Mouse (Mus musculus) frontal cortex, adult (tissue): ENCODE data around the gene Syt7.

Experiments
- ATAC-seq: cut with Nextera tagmentation; 2 replicates; pipeline ENCODE4 v1.9.2; 2017; ENCODE audit warnings: mild to moderate bottlenecking, moderate library complexity, mixed read lengths; ENCODE audit not compliant: low TSS enrichment

Gene Syt7

DNA sequence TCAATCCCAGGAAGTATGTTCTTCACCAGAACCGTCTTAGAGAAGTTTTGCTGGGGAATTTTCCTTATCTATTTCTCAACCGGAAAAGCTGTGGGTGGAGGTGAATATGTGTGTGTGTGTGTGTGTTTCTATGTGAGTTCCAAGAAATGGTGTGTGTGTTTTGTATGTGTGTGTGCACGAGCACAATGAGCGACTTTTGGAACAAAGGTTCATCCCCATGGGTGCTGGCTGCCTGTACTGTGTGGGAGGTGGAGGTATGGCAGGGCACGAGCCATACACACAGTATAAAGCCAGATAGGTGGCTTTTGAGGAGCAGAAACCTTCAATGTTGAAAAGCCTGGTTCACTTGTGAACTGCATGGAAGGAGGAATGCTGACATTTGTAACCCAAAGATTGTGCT lies 1.2 kb upstream of the Syt7 start:
- ATAC-seq: no peak

DNA sequence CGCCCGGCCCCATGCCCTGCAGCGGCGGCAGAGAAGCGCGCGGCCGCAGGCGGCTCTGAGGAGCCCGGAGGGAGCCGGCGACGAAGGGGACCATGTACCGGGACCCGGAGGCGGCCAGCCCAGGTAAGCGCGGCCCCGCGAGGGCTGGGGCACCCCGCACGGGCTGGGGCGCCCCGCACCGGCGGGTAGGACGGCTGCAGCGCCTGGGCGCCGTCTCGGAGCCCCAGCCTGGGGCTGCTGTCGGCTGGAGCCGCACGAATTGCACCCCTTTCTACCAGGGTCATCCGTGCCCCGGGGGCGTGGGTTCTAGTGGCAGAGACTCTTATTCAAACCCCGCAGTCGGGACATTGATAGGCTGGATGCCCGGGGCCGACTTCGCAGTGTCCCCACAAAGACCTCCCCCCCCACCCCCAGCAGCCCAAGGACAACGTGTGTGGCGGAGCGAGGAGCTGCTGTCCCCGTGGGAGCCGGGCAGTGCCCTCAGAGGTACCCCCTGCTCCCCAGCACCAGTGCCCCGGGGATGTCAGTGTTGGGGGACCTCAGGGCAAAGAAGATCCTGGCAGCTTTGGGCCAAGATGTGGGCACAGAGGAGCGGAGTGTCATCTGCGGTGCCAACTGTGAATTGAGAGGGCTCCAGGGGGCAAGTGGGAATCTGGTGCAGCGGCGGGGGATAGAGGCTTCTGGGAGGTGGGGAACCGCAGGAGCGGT lies 655 bp downstream of the Syt7 start:
- peak; percentile 32 for ATAC-seq

DNA sequence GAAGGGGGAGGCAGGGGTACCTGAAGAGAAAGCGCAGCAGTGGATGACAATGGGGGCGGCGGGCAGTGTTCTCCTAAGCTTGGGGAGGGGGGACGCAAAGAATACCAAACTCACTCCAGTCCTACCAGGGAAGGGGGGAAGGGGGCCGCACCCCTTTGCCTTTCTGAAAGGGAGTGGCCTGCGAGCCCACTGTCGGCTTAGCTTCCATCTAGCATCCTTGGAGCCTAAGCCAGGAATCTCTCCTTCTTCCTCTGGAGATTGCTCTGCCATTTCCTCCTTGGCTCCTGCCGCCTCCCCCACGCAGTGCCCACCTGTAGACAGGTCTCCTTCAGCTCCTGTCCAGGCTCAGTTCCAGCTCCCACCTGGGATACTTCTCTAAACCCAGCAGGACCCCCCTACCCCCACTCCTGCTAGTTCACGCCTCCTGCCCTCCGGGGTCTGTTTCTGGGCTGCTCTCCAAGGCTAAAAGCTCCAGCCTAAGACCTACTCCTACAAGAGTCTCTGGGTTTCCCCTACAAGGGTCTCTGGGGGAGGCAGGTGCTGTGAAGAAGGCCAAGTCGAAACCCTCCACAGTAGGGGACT lies 1.3 kb downstream of the Syt7 start:
- no peak for ATAC-seq

DNA sequence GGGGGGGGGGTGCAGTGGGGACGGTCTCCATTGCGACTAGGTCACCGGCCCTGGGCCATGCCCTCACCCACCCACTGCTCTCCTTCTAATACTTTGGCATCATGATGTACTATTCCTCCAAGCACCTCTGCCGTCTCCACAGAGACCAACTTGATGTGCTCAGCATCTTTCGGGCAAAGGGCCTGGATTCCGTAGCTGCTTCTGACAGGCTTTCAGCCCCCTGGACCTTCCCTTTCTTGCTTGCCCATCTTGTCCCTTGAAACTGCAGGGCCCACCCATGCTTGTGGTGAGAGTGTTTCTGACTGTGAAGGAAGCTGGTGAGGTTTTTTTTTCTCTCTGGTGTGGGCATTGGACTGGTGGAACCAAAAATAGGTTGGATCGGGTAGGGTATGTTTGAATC lies 2.1 kb downstream of the Syt7 start:
- ATAC-seq: no peak

DNA sequence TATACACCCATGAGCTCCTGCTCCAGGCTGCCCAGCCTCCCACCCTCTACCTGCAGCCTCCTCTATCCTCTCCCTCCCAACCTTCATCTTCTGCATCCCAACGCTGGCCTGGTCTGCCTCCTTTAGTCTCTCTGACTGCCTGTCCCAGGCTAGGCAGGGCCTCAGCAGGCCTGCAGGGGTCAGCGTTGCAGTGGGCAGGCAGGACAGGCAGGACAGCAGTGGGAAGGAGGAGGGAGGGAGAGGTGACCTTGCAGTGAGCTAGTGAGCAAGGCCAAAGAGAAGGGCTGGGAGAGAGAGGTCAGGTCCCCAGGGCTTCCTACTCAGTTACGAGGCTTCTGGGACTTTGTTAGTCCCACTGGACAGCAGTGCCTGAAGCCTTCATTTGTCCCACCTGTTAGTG lies 3.1 kb downstream of the Syt7 start:
- ATAC-seq: no peak

DNA sequence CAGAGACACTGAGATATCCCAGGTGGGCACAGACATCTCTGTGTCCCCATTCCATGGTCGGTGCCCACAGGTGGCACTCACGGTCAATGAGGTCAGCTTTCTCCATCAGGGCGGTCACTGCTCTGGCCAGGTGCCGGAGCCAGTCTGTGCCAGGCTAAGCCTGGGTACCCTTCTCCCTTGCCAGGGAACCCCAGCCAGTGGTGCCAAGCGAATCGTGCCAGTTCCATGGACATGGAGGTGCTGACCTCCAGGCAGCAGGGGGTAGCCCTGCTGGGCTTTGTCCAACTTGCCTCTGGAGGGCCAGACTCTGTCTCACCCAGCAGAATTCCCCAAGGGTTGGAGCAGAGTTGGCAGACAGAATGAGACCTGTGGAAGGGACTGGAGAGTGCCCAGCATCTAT lies 4.6 kb downstream of the Syt7 start:
- no peak for ATAC-seq

DNA sequence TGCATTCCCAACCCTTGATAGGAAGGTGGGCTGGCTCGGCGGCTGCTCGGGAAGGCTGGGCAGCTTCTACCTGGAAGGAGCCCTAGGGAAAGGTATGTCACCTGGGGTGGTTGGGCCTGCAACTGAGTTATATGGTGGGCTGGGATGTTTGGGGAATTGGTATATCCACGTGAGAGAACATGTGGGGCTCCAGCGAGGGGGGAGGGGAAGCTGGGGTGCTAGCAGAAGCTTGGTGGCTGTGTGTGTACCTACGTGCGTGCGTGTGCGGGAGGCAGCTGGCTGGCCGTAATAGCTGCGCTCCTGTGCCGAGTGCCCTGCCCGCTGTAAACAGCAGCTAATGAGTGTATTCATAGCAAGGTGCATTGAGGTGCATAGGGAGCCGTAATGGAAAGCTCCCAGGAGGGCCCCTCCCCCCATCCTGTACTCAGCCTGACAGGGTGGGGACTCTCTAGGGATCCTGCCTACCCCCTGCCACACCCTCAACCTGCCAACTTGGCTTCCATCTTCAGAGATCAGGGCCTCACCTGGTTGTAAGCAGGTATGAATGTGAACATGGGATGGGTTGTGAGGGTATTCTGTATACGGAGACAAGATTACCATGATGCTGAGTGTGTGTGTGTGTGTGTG lies 5.1 kb downstream of the Syt7 start:
- no peak for ATAC-seq

DNA sequence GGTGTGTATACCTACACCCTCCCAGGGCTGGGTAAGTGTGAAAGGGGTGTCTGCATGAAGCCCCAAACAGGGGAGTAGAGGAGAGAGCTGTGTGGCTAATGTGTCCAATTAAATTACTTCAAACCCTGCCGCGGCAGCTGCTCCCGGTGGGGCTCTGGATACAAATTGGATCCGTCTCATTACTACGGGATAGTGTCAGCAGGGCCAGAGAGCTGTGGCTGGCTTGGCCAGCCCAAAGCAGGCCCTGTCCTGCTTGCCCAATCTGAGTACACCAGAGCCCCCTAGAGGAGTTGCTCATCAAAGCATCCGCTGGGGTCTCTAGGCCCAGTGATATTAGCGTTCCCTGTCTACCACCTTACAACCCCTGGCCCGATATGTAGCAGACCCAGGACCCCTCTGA lies 6.3 kb downstream of the Syt7 start:
- ATAC-seq: no peak

DNA sequence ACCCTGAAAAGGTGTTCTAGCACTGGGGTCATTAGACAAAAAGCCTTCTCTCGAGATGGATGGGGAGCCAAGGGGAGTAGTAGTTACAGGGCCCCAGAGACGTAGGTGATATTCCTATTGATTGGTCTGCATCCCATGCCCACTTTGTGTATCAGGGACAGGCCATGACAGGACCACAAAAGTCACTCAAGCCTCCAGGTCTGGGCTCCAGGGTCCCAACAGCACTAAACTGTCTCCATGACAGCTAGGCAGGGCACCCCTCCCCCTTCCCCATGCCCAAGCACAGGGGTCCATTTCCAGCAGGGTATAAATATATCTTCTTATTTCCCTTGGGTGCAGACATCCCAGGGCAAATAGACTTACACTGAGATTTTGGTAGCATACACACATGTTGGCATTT lies 8.1 kb downstream of the Syt7 start:
- no peak for ATAC-seq

DNA sequence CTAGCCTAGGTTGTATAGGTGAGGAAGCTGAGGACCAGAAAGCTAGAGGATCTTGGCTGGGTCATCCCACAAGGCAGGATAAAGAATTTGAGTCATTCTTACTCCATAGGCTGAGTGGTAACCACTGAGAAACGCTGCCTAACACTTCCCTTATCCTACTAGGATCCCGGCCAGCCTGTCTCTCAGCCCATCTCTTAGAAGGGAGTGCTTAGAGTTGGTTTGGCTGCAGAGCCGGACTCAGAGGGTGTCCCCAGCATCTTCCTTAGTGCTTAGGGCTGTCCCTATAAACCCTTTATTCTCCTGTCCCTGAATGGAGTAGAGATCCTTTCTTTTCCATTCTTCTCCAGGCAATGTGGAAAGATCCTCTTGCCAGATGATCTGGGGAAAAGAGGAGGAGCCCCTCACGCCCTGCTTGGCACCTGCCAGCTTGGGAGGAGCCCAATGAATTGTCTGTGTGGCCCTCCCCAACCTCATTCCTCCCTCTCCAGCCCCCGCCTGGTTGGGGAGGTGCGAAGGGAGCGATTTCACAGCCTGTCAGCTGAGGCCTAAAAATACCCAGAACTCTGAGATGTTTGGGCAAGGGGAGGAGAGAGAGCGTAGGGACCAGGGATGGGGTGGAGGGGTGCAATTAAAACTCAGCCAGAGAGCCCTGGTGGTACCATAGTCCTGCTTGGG lies 8.7 kb downstream of the Syt7 start:
- ATAC-seq: peak; percentile 66

DNA sequence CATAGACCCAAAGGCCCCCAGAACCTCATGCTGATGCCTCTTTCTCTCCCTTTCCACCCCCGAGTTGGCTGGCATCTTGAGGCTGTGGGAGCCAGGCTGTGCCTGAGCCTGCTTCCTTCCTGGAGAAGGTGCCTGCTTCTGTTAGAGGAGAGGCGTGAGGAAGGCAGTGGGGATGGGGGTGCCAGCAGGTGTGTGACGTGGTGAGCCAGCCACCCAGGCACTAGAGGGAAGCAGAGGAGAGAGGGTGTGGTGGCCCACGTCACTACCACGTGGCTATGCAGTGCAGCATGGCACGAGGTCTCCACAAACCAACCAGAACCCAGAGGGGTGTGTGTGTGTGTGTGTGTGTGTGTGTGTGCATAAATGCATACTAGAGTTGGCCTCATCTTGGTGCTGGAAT lies 9.4 kb downstream of the Syt7 start:
- ATAC-seq: peak; percentile 76

DNA sequence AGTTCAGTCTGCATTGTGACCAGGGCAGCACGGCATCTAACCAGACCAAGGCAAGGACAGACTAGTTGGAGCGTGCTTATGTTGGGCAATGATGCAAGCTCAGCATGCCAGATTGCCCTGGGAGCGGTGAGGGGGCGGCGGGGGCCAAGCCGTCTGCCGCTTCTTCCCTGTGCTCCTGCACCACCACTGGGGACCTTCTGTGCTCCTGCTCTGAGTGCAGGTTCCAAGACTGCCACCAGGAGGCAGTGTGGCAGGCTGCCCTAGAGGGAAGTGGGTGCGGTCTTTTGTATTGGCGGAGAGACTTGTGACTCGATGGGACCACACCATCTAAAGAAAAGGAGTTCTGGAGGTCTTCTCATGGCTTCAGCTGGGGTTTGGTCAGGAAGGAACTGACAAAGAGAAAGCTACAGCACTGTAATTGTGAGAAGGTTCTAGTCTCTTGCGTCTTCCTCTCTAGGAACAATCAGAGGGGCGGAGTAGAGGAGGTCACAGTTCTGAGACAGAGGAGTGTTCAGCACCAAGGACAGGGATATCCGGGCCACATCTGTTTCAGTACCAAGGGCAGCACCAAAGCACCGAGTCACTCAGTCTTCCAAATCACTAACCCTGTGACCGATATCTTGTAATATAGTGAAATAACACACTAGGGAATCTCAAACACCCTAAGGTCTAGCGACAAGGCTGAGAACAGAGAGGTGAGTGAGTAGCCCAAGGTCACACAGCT lies 14.0 kb downstream of the Syt7 start:
- no peak for ATAC-seq

DNA sequence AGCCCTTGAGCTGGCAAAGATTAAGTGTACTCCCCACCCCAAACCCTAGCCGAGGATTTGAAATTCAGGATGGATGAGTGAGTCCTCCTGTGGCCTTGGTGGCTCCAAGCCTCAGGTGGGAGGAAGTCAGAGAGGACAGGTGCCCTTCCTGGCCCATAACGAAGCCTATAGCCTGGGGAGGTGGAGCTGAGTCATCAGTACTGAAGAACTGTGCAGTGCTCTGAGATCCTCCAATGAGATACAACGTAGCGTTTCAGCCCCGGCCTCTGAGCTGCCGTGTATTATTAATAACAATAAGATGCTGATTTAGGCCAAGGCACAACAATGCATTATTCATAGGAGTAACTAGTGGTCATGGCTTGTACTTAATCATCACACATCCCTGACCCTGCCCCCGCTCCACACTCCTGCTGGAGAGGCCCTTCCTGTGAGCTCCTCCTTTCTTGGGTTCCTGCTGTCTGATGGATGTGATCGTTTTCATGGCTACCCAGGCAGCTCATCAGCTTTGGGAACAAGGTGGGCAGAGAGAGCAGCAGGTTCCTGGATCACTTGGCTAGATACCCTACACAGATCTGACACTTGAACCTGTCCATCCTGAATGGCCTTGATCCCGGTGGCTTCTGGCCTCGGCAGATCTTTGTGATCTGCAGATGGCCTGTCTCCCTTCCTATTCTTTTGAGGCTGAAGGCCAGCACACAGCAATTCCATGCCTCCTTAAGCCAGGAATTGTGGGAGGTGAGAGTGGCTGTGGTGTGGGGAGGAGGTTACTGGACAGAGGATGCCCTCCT lies 14.9 kb downstream of the Syt7 start:
- no peak for ATAC-seq

DNA sequence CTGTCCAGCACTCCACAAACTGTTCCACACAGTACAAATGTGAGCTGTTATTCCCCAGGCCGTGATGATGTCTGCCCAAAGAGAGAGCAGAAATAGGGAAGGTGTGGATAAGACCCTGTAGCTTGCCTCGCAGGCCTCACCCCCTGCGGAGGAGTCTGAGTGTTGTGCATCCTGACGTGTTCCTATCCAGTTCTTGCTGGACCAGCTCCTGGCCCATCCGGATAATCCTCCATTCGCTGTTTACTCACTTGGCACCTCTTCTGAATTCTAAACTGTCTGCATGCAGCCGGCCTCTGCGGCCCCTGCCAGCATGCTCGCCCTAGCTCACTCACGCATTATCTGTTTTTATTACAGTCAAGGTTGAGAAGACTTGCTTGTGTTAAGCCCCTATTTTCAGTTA lies 15.5 kb downstream of the Syt7 start:
- peak; percentile 42 for ATAC-seq

DNA sequence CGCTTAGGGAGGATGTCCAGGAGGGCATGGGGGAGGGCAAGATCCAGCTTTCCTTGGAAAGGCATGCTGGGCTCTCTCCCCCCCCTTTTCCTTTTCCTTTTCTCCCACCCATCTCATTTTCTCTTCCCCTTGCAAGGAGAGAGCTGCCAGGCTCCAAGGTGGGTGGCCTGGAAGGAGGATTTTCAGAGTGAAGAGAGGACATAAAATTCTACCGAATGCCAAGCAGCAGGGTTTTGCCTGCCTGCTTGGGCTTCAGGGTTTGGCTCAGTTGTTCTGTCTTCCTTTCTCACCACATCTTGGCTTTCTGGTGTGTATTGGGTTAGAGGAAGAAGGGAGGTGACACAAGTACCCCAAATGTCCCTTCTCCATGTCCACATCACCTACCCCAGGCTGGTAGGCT lies 16.0 kb downstream of the Syt7 start:
- peak; percentile 58 for ATAC-seq

DNA sequence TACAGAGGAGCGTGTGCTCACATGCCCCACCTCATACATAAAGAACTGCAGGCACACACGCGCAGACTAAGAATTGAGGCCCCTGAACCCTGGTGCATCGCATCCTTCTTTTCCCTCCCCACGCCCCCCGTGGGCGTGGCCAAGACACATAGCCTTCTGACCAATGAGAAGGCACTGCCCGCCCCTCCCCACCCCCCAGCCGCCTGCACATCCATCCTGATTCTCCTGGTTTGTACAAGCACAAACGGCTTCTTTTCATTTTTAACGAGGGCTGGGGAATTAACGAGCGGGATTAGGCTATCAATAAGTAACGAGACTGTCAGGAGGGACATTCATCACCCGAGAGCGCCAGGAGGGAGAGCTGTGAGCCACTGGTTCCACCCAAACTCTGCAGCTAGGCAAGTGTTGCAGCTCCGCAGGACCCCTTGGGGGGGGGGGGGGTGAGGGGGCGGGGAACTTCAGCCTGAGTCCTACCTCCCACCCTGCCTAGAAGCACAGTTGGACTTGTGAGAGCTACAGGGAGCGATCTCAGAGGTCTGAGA lies 24.9 kb downstream of the Syt7 start:
- ATAC-seq: no peak

DNA sequence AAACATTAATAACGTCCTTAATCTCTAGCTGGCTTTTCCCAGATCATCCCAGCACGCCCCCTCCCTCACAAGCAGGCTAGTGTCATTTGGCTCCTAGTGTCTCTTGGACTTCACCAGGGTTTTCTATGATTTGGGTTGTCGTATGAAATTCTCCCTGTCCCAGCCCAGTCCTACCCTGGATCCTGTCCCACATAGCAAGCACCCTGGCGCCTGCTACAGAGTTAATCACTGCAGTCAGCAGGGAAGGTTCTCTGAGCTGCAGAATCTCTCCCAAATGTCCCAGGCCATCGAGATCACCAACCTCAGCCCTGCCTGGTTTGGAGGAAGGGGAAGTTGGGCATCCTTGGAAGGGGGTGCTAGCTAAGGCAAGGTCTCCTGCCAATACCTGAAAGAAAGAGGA lies 26.6 kb downstream of the Syt7 start:
- no peak for ATAC-seq

DNA sequence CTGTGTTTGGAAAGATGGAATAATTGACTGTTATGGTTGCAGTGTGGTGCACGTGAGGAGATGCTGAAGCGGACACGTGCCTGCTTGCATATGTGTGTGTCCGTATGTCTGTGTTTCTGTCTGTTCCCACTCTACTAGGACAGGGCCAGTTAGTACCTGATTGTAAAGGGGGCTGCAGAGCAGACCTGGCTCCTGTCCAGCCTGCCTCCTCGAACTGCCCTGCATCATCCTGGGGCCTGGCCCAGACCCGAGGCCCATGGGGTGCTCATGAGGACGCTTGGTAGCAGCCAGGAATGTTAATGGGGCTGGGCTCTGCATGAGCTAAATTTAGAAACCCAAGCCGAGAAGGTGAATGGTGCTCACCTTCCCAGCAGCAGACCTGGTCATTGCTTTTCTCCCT lies 28.0 kb downstream of the Syt7 start:
- peak; percentile 14; the same call in 1 of the 2 replicates for ATAC-seq

DNA sequence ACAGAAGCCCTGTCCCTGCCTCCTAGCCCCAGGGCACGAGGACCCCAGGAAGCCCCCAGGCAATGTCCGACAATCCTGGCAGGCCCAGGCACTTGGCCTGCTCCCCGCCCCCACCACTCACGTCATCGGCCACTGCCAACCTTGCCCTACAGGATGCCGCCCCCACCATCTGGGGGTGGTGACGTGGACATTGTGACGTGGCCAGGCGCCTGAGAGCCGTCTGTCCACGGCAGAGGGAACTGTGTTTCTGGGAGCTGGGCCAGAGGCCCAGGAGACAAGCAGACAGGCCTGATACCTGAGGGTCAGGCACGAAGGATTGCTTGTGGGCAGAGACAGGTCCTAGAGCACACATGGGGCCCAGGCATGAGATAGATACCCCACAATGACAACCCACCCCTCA lies 28.5 kb downstream of the Syt7 start:
- ATAC-seq: peak; percentile 45

DNA sequence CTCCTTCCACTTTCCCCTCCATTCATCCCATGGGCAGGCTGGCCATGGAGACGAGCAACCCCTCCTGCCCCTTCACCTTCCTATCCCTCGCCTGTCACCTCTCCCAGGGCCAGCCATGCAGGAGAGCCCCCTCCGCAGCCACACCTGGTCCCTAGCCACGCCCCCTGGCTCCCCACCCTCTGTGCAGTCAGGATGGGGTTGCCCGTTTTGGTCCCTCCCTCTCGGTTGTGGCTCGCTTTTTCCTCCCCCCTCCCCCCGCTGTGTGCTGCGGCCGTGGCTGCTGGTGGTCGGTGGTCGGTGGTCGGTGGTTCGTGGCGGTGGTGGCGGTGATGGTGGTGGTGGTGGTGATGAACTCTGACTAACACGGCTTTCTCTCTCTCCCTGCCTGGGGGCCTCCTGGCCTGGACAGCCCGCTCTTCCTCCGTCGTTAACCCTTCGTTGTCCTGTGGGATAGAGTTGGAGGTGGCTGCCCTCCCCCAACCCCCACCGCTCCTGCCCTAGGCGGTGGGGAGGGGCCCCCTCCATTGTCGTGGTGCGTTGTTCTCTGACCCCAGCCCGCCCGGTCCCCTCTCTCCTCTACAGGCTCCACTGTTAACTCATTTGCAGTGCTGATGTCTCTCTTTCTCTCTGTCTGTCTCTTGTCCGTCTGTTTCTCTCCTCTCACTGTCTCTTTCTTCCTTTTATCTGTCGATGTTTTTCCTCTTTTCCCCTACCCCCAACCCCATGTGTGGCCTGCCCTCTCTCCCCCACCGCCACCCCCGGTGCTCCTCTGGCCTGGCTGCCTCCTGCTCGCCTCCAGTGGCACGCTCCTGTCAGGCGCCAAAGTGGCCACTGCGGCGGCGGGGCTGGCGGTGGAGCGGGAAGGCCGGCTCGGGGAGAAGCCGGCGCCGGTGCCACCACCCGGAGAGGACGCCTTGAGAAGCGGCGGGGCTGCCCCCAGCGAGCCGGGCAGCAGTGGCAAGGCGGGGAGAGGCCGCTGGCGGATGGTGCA lies 33.4 kb downstream of the Syt7 start:
- ATAC-seq: no peak
